Mouse (Mus musculus) CH12.LX (cell line): Measurements from ENCODE around the gene Slc13a2. TPM values are rescaled to one million over a fixed set of nuclear protein-coding genes. Genes with fewer than 3 reads are reported as not detected.

Source experiments
- DNase-seq: peaks from one replicate; pipeline ENCODE4 v3.0.0-alpha.2; 2013; ENCODE audit errors: extremely low read depth
- H3K27ac ChIP-seq: 2 replicates; pipeline ENCODE4 v1.5.1; 2012; ENCODE audit warnings: low read depth, mild to moderate bottlenecking, control low read depth, moderate library complexity; ENCODE audit not compliant: insufficient read depth
- H3K27me3 ChIP-seq: replicated peaks from 2 replicates; pipeline ENCODE3; 2012; ENCODE audit warnings: inconsistent platforms
- H3K36me3 ChIP-seq, 2 experiments: replicated peaks in 1 of 2; 2 replicates each; pipeline versions ENCODE3 to v1.6.1; 2012; ENCODE audit warnings: inconsistent platforms in 1 of 2, low read length in 1 of 2, mild to moderate bottlenecking in 1 of 2, mixed read lengths in 1 of 2, moderate library complexity in 1 of 2; ENCODE audit not compliant: control insufficient read depth in 1 of 2, insufficient read depth in 1 of 2
- H3K4me1 ChIP-seq, 2 experiments: 2 replicates each; pipeline ENCODE4 v1.6.1; 2012; ENCODE audit warnings: inconsistent platforms in 1 of 2, moderate library complexity in 1 of 2; ENCODE audit not compliant: insufficient read depth in 2 of 2, control insufficient read depth in 1 of 2
- H3K4me2 ChIP-seq: 2 replicates; pipeline ENCODE4 v1.6.1; 2012; ENCODE audit warnings: low read depth, mild to moderate bottlenecking, control low read depth; ENCODE audit not compliant: poor library complexity, insufficient read depth, severe bottlenecking
- H3K4me3 ChIP-seq, 3 experiments: fragments of 150-350 bp in 1 of 3; sonication (generic) in 1 of 3; replicated peaks in 1 of 3; 2 replicates each; pipeline versions ENCODE3 to v1.5.1; 2011 to 2012; ENCODE audit warnings: low read depth in 2 of 3, low read length in 2 of 3, mild to moderate bottlenecking in 2 of 3, moderate library complexity in 2 of 3, control low read depth in 1 of 3, improper control_type of control experiment in 1 of 3, inconsistent platforms in 1 of 3, mixed read lengths in 1 of 3; ENCODE audit not compliant: poor library complexity in 1 of 3
- H3K79me2 ChIP-seq: replicated peaks from 2 replicates; pipeline ENCODE4 v1.6.1; 2012; ENCODE audit warnings: mild to moderate bottlenecking, moderate library complexity; ENCODE audit not compliant: control insufficient read depth, poor library complexity, insufficient read depth, severe bottlenecking; ENCODE audit errors: extremely low read depth
- H3K9ac ChIP-seq: 2 replicates; pipeline ENCODE4 v1.6.1; 2012; ENCODE audit warnings: low read depth, mild to moderate bottlenecking, control low read depth, moderate library complexity; ENCODE audit not compliant: insufficient read depth
- H3K9me3 ChIP-seq: replicated peaks from 2 replicates; pipeline ENCODE3; 2012; ENCODE audit warnings: low read length, inconsistent platforms, mixed read lengths
- CHD1 ChIP-seq: IDR thresholded peaks from 2 replicates; pipeline ENCODE4 v1.6.1; 2012; ENCODE audit warnings: low read depth, low read length, improper control_type of control experiment, inconsistent platforms
- CTCF ChIP-seq, 2 experiments: IDR thresholded peaks in 1 of 2; conservative IDR thresholded peaks in 1 of 2; 2 replicates each; pipeline ENCODE4 v1.5.1; 2011 to 2012; ENCODE audit warnings: low read depth in 2 of 2, low read length in 2 of 2, improper control_type of control experiment in 1 of 2, inconsistent platforms in 1 of 2, mild to moderate bottlenecking in 1 of 2, moderate library complexity in 1 of 2
- E2F4 ChIP-seq: IDR thresholded peaks from 2 replicates; pipeline ENCODE4 v1.6.1; 2011; ENCODE audit warnings: low read depth, low read length, improper control_type of control experiment; ENCODE audit not compliant: insufficient replicate concordance
- ELF1 ChIP-seq: IDR thresholded peaks from 2 replicates; pipeline ENCODE4 v1.6.1; 2014; ENCODE audit warnings: low read depth, mild to moderate bottlenecking, inconsistent platforms, low read length, improper control_type of control experiment
- EP300 ChIP-seq: IDR thresholded peaks from 2 replicates; pipeline ENCODE4 v1.6.1; 2011; ENCODE audit warnings: low read length, improper control_type of control experiment
- IRF4 ChIP-seq: IDR thresholded peaks from 2 replicates; pipeline ENCODE4 v1.6.1; 2014; ENCODE audit warnings: low read depth, mild to moderate bottlenecking, inconsistent platforms, low read length, improper control_type of control experiment
- JUND ChIP-seq: conservative IDR thresholded peaks from 2 replicates; pipeline ENCODE4 v1.6.1; 2011; ENCODE audit warnings: low read depth, low read length, improper control_type of control experiment
- KAT2A ChIP-seq: IDR thresholded peaks from 2 replicates; pipeline ENCODE4 v1.6.1; 2012; ENCODE audit warnings: low read length, improper control_type of control experiment, inconsistent platforms; ENCODE audit not compliant: insufficient replicate concordance
- MAX ChIP-seq: IDR thresholded peaks from 2 replicates; pipeline ENCODE4 v1.6.1; 2011; ENCODE audit warnings: low read length, improper control_type of control experiment
- MEF2A ChIP-seq: IDR thresholded peaks from 2 replicates; pipeline ENCODE4 v1.6.1; 2014; ENCODE audit warnings: low read depth, mild to moderate bottlenecking, inconsistent platforms, low read length, improper control_type of control experiment, borderline replicate concordance
- MYC ChIP-seq: IDR thresholded peaks from 2 replicates; pipeline ENCODE4 v1.6.1; 2011; ENCODE audit warnings: low read depth, mild to moderate bottlenecking, improper control_type of control experiment, low read length
- NRF1 ChIP-seq: IDR thresholded peaks from 2 replicates; pipeline ENCODE4 v1.6.1; 2014; ENCODE audit warnings: low read depth, mild to moderate bottlenecking, inconsistent platforms, low read length, improper control_type of control experiment, moderate library complexity
- RCOR1 ChIP-seq: conservative IDR thresholded peaks from 2 replicates; pipeline ENCODE4 v1.6.1; 2012; ENCODE audit warnings: low read depth, mild to moderate bottlenecking, inconsistent platforms, low read length, improper control_type of control experiment
- SIN3A ChIP-seq: IDR thresholded peaks from 2 replicates; pipeline ENCODE4 v1.6.1; 2012; ENCODE audit warnings: low read length, improper control_type of control experiment, inconsistent platforms
- SMC3 ChIP-seq: IDR thresholded peaks from 2 replicates; pipeline ENCODE4 v1.6.1; 2011; ENCODE audit warnings: low read depth, low read length, improper control_type of control experiment
- TCF12 ChIP-seq: IDR thresholded peaks from 2 replicates; pipeline ENCODE4 v1.6.1; 2014; ENCODE audit warnings: low read depth, mild to moderate bottlenecking, inconsistent platforms, low read length, improper control_type of control experiment
- USF1 ChIP-seq: IDR thresholded peaks from 2 replicates; pipeline ENCODE4 v1.6.1; 2014; ENCODE audit warnings: low read depth, mild to moderate bottlenecking, inconsistent platforms, low read length, improper control_type of control experiment
- ZC3H11A ChIP-seq: IDR thresholded peaks from 2 replicates; pipeline ENCODE4 v1.6.1; 2012; ENCODE audit warnings: low read depth, mild to moderate bottlenecking, inconsistent platforms, low read length, improper control_type of control experiment
- ZNF384 ChIP-seq: IDR thresholded peaks from 2 replicates; pipeline ENCODE4 v1.6.1; 2012; ENCODE audit warnings: low read depth, low read length, improper control_type of control experiment, inconsistent platforms
- dilution Hi-C: fragments of 300-500 bp; cut with MboI; formaldehyde crosslinking; loops from 2 replicates; pipeline ENCODE4 v1.14.3; 2020; ENCODE audit warnings: low sequenced_read_pairs; ENCODE audit not compliant: extremely low pct_unique_long_range_greater_than_20kb, extremely low pct_ligation_motif_present
- in situ Hi-C: fragments of 300-500 bp; cut with MboI; formaldehyde crosslinking; loops from 3 replicates; pipeline ENCODE4 v1.14.3; 2019; ENCODE audit warnings: low sequenced_read_pairs, low pct_ligation_motif_present, low pct_unique_long_range_greater_than_20kb, mixed read lengths
- polyA plus RNA-seq: library from polyadenylated mRNA; unstranded; fragments of >175 nt; gene quantifications from 2 replicates; pipeline ENCODE4 v1.2.1, GENCODE M21; 2012; ENCODE audit warnings: low read depth; ENCODE audit not compliant: insufficient read length
- total RNA-seq, 2 experiments: library from RNA; depleted of rRNA; stranded (reverse); fragments of 300-350 nt in 1 of 2; fragments of >200 nt in 1 of 2; gene quantifications; 2 replicates each; pipeline ENCODE4 v1.2.3; 2012 to 2014

The Slc13a2 gene
- total and polyA plus RNA-seq, 3 experiments, result not detected

DNA sequence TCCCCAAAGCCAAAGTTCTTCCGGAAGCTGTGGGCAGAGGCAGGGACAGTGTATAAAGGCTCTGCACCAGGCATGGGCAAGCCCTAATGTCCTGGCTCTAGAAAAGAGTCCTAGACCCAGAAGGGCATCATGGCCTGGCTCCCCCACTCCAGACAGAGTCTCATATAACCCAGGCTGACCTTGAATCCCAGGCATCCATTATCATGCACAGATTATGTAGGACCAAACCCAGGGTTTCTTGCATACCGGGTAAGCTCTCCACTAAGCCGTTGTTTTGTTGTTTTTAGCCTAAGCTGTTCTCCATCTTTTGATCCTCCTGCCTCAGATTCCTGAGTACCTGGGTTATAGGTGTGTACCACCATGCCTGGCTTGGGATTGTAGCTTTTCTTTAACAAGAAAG, 21.1 kb downstream of the Slc13a2 start:
- no peak overlapping the region for H3K4me3 ChIP-seq
- H3K9ac ChIP-seq, result no peak overlapping the region
- no peak for TF ChIP-seq JUND
- TF ChIP-seq MAX, result no peak
- no peak for TF ChIP-seq SIN3A
- no peak for TF ChIP-seq TCF12
- no peak for TF ChIP-seq MYC
- no peak for TF ChIP-seq CTCF (conservative IDR thresholded peaks at IDR 0.05 in 1 of 2, IDR thresholded peaks at IDR 0.05 in 1 of 2; ENCODE audit: low read depth in 2 of 2, low read length in 2 of 2)
- TF ChIP-seq E2F4, result no peak
- no peak for TF ChIP-seq MEF2A
- TF ChIP-seq ZNF384, result no peak
- no peak for TF ChIP-seq NRF1
- no peak for TF ChIP-seq ELF1
- no peak for TF ChIP-seq EP300
- no peak for TF ChIP-seq IRF4
- no peak for TF ChIP-seq USF1
- TF ChIP-seq RCOR1, result no peak
- no peak for TF ChIP-seq CHD1
- no peak for TF ChIP-seq KAT2A
- H3K4me1 ChIP-seq, result peaks cover 0 to 5% of the 10 kb centered on the region in 2 experiments; a peak in 2 of 4 replicates
- no peaks in the 10 kb centered on the region for H3K79me2 ChIP-seq
- no peak for DNase-seq
- no peak overlapping the region for H3K4me2 ChIP-seq
- in situ Hi-C loops, result loop anchor here (5.0 kb wide), 1 partner anchor 39 kb away; no protein-coding TSS in a partner anchor
- H3K27me3 ChIP-seq, result peaks cover 60% of the 10 kb centered on the region
- H3K36me3 ChIP-seq, result no peaks in the 10 kb centered on the region
- dilution Hi-C loops, result no loop called here
- no peak overlapping the region for H3K27ac ChIP-seq
- H3K9me3 ChIP-seq, result no peaks in the 10 kb centered on the region

DNA sequence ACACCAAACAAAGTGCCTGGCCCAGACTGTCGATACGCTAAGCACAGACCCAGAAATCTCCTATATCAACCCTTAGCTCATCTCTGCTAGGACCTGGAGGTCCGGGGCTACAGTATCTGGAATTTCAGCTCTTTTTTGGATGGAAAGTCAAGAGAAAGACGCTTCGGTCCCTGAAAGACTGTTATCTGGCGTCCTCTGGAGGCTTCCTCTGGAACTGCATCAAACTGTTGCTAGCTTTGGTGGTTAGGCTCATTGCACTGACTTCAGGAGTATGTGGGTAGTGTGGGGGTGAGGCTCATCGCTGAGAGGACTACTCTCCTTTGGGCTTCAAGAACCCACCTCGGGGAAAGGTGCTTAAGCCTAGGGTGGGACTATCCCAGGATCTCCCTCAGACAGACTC, 22.3 kb downstream of the Slc13a2 start:
- H3K4me3 ChIP-seq, result no peak overlapping the region
- in situ Hi-C loops, result loop anchor here (5.0 kb wide), 1 partner anchor 37 kb away; no protein-coding TSS in a partner anchor

More for the DNA sequence above, 22.3 kb downstream of the Slc13a2 start:
- Histone ChIP-seq H3K36me3 (no peaks in the 10 kb centered on the region), H3K27ac (no peak overlapping the region), H3K27me3 (peaks cover 49% of the 10 kb centered on the region), H3K4me1 (peaks cover 7 to 17% of the 10 kb centered on the region in 2 experiments; a peak in 2 of 4 replicates), H3K9me3 (no peaks in the 10 kb centered on the region), H3K4me2 (no peak overlapping the region), H3K9ac (no peak overlapping the region), H3K79me2 (no peaks in the 10 kb centered on the region)
- peak; percentile 83 for DNase-seq
- no peak for TF ChIP-seq SIN3A
- TF ChIP-seq ZC3H11A, result peak; percentile 41; the same call in 1 of the 2 replicates
- peak; percentile 96 for TF ChIP-seq SMC3
- peak; percentile 99 to 100 for TF ChIP-seq CTCF (conservative IDR thresholded peaks at IDR 0.05 in 1 of 2, IDR thresholded peaks at IDR 0.05 in 1 of 2; ENCODE audit: low read depth in 2 of 2, low read length in 2 of 2)
- TF ChIP-seq MEF2A, result peak; percentile 27; the same call in 1 of the 2 replicates
- TF ChIP-seq EP300, result no peak
- dilution Hi-C loops, result no loop called here
